Mouse (Mus musculus) E14TG2a.4 (cell line): ENCODE measurements around the gene Lpp.
"Not testable (repeated sequence)": the region's sequence is repeated elsewhere in the genome, so short reads cannot be mapped to it uniquely, and the experiment has no call there.

Experiments used
- H3K27me3 ChIP-seq: 2 replicates; pipeline ENCODE4 v1.6.1; 2014; ENCODE audit warnings: low read length, control low read depth; ENCODE audit not compliant: insufficient read depth
- H3K36me3 ChIP-seq: 2 replicates; pipeline ENCODE4 v1.6.1; 2014; ENCODE audit warnings: low read length, control low read depth; ENCODE audit not compliant: insufficient read depth
- H3K4me1 ChIP-seq: replicated peaks from 2 replicates; pipeline ENCODE4 v1.6.1; 2014; ENCODE audit warnings: low read depth, low read length, control low read depth
- H3K4me3 ChIP-seq: replicated peaks from 2 replicates; pipeline ENCODE4 v1.5.1; 2014; ENCODE audit warnings: mild to moderate bottlenecking, low read length
- H3K9me3 ChIP-seq: 2 replicates; pipeline ENCODE4 v1.6.1; 2014; ENCODE audit warnings: low read length, control low read depth
- CTCF ChIP-seq: conservative IDR thresholded peaks from 2 replicates; pipeline ENCODE4 v1.5.1; 2014; ENCODE audit warnings: low read length
- NANOG ChIP-seq: IDR thresholded peaks from 2 replicates; pipeline ENCODE4 v1.6.1; 2014; ENCODE audit warnings: borderline replicate concordance, low read length, mixed read lengths
- POU5F1 ChIP-seq: IDR thresholded peaks from 2 replicates; pipeline ENCODE4 v1.6.1; 2014; ENCODE audit warnings: low read length, borderline replicate concordance

Lpp gene

DNA sequence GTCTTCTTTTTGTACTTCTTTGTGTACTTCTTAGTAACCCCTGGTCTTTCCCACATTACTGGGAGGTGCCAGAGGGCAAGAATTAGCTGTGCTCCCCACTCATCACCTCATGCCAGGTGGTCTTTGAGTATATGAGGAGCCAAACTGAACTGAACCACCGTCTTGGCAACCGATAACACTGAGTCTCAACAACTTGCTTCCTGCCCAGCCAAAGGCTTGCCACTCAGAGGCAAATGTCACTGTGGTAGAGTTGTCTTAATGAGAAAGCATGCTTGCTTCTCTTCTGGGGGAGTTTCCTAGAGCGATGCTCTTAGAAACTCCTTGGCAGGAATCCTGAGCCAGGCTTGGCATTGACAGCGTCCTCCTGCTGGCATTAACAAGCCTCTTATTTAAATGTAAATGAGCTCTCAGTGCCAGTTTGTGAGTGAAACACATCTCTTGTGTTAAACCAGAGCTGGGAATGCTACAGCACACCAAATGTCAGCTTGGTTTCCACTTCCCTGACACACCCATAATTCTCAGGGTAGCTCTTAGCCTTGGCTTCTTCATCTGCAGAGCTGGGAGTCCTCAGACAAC is 623.0 kb downstream of the Lpp start:
- Histone ChIP-seq H3K9me3 (no peaks in the 10 kb centered on the region), H3K27me3 (no peaks in the 10 kb centered on the region), H3K4me3 (no peak overlapping the region), H3K4me1 (peaks cover 11% of the 10 kb centered on the region), H3K36me3 (no peaks in the 10 kb centered on the region)
- TF ChIP-seq NANOG = no peak; the same call in 1 of the 2 replicates
- no peak for TF ChIP-seq CTCF
- TF ChIP-seq POU5F1 = no peak

DNA sequence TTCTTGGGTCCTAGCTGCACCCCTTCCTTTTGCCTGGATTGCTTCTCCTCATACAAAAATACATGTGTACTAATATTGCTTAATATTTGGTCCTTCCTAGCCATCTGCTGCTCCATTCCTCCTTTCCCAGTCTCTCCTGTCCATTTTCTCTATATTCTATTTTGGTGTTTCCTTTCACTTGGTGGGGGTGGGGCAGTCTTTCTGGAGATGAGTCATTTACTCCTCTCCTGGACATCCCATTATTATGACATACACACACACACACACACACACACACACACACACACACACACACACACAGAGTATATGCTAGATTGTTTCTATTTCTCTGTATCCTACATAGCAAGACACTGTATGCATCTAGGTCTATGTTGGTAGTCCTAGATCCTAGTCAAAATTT is 623.7 kb downstream of the Lpp start:
- H3K27me3 ChIP-seq = no peaks in the 10 kb centered on the region
- no peak for TF ChIP-seq POU5F1
- no peak for TF ChIP-seq CTCF
- TF ChIP-seq NANOG = no peak
- H3K4me3 ChIP-seq = no peak overlapping the region
- H3K9me3 ChIP-seq = no peaks in the 10 kb centered on the region
- peaks cover 11% of the 10 kb centered on the region for H3K4me1 ChIP-seq
- H3K36me3 ChIP-seq = no peaks in the 10 kb centered on the region

DNA sequence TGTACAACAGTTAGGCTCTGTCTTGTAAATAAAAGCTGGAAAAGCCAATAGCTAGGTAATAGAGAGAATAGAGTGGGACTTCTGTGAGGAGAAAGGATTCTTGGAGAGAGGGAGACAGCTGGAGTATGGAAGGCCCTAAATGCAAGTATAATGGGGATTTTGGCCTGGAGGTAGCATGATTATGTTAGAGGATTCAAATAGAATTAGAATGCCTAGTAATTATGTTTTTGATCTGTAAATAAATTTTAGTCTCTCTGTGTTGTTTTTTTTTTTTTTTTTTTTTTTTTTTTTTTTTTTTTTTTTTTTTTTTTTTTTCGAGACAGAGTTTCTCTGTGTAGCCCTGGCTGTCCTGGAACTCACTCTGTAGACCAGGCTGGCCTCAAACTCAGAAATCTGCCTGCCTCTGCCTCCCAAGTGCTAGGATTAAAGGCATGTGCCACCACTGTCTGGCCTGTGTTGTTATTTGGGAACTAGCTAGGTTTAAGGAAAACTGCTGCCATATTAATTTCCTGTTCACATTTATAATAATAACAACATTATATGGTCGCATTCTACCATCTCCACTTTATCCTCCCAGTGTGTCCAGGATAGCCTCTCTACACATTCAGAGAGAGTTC is 628.5 kb downstream of the Lpp start:
- not testable (repeated sequence) for H3K4me3 ChIP-seq, H3K36me3 ChIP-seq, H3K27me3 ChIP-seq, H3K9me3 ChIP-seq
- peaks cover 15% of the 10 kb centered on the region for H3K4me1 ChIP-seq

DNA sequence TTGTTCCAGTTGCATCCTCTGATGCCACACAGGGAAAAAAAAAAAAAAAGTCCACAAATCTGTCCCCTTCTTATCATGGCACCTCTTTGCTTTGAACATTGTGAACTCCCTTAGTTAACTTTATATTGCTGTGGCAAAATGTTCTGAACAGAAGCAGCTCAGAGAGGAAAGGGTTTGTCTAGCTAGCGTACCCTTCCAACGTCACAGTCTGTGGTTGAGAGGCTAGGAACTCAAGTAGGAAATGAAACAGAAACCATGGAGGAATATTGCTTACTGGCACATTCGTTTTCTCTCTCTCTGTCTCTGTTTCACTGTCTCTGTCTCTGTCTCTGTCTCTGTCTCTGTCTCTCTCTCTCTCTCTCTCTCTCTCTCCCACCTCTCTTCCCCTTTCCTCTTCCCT is 631.3 kb downstream of the Lpp start:
- 0 out of 2 replicates have a peak, but pooled peaks cover 6% of the 10 kb centered on the region for H3K36me3 ChIP-seq
- no peak for TF ChIP-seq POU5F1
- no peak for TF ChIP-seq CTCF
- TF ChIP-seq NANOG = no peak
- H3K4me3 ChIP-seq = no peak overlapping the region
- no peaks in the 10 kb centered on the region for H3K27me3 ChIP-seq
- peaks cover 8% of the 10 kb centered on the region; the same call in 1 of the 2 replicates for H3K9me3 ChIP-seq
- peaks cover 17% of the 10 kb centered on the region for H3K4me1 ChIP-seq

DNA sequence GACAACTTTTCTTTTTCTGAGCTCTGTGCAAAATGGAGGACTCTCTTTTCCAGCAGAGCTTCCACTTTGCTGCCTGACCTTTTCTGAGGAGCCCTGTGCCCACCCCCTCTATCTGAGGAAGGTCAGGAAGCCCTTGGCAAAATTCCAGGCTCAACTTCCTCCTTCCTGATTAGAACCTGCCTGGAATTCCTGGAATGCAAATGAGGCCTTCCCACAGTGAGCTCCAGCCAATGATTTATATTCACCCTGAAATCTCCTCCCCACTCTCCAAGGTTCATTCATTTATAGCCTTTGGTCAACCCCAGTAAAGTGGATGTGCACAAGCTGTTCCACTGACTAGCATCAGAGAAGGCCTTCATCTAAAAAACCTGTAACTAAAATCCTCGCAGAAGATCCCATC is 632.9 kb downstream of the Lpp start:
- Histone ChIP-seq H3K27me3 (no peaks in the 10 kb centered on the region), H3K9me3 (peaks cover 8% of the 10 kb centered on the region; the same call in 1 of the 2 replicates), H3K36me3 (0 out of 2 replicates have a peak, but pooled peaks cover 6% of the 10 kb centered on the region), H3K4me3 (no peak overlapping the region), H3K4me1 (peaks cover 17% of the 10 kb centered on the region)
- TF ChIP-seq CTCF = no peak
- no peak for TF ChIP-seq NANOG
- TF ChIP-seq POU5F1 = no peak

DNA sequence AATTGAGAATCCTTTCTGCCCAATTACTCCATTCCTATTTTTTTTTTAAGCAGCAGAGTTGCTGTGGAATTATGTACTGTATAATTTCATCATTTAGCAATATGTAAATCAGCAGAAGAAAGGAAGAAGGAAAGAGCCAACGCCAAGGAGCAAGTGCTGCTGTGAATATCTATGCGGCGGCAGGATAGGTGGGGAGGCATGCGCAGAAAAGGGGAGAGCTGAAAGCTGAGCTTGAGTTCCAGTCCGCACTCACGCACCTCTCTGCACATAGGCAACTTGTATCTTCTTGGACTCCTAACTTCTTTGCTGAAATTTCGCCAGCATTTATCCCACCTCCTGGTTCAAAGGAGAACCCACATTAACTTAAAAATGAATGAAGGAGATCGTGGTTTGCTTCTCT is 636.2 kb downstream of the Lpp start:
- Histone ChIP-seq H3K27me3 (no peaks in the 10 kb centered on the region), H3K4me1 (peaks cover 34% of the 10 kb centered on the region)
- no peak for TF ChIP-seq NANOG
- no peak for TF ChIP-seq CTCF
- no peak for TF ChIP-seq POU5F1

DNA sequence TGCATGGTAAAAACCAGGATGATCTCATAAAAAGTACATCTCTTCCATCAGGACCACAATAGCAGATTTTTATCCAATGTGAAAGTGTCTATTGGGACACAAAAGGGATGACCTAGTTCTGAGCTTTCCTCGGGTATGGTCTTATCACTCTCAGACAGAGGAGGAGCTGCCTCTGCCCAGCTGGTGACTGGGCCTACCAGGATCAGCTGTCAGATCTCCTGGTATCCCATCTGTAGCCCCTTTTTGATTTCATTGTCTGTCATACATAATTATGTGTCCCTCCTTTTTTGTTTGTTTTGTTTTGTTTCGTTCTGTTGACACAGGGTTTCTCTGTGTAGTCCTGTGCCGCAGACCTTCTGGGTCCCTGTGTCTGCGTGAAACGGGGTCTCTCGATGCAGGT is 644.1 kb downstream of the Lpp start:
- no peak for TF ChIP-seq NANOG
- no peak for TF ChIP-seq CTCF
- TF ChIP-seq POU5F1 = no peak
- Histone ChIP-seq H3K27me3 (no peaks in the 10 kb centered on the region), H3K36me3 (no peaks in the 10 kb centered on the region)

More for the DNA sequence above, 636.2 kb downstream of the Lpp start:
- H3K4me3 ChIP-seq = no peak overlapping the region
- 0 out of 2 replicates have a peak, but pooled peaks cover 6% of the 10 kb centered on the region for H3K36me3 ChIP-seq
- H3K9me3 ChIP-seq = peaks cover 16% of the 10 kb centered on the region

DNA sequence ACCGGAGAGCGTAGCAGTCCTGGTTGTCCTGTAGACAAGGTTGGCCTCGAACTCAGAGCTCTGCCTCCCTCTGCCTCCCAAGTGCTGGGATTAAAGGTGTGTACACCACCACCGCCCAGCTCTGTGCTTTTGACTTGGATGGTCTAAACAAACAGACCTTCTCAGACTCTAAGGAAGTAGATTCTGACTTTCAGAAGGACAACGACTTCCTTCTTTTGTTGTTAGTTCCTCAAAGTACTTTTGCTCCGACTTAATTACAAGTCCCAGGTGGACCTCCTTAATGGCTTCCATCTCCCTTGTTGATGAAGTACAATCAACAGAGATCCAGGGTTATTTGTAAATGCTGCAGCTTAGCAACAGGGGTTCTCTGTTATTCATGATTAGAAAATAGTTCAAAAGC is 645.2 kb downstream of the Lpp start:
- Histone ChIP-seq H3K4me3 (no peak overlapping the region), H3K9me3 (peaks cover 4% of the 10 kb centered on the region), H3K27me3 (no peaks in the 10 kb centered on the region), H3K4me1 (peaks cover 77% of the 10 kb centered on the region), H3K36me3 (no peaks in the 10 kb centered on the region)
- TF ChIP-seq NANOG (peak; percentile 99), CTCF (no peak)

More for the DNA sequence above, 644.1 kb downstream of the Lpp start:
- H3K4me3 ChIP-seq = no peak overlapping the region
- H3K4me1 ChIP-seq = peaks cover 73% of the 10 kb centered on the region
- H3K9me3 ChIP-seq = peaks cover 7% of the 10 kb centered on the region

DNA sequence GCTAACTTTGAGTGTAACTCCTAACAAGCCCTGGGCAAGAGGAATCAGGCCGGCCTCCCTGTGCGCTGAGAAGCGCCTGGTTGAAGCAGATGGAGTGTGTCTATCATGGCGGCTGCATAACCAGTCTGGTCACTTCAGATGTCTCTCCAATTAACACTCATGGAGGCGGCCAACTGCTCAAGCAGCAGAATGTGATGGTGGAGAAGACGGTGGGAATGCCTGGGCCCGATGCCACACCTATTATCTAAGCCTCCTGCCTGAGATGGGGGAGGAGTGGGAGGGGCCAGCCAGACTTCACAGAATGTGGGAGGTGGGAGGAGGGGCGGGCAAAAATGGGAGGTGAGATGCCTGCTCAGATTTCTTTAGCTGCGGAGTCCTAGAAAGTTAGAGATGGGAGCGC is 646.6 kb downstream of the Lpp start:
- no peaks in the 10 kb centered on the region for H3K36me3 ChIP-seq
- peak overlapping the region; percentile 20; the same call in 1 of the 2 replicates for H3K4me3 ChIP-seq
- TF ChIP-seq NANOG (no peak), CTCF (no peak), POU5F1 (no peak)
- H3K27me3 ChIP-seq = 0 out of 2 replicates have a peak, but pooled peaks cover 4% of the 10 kb centered on the region
- no peaks in the 10 kb centered on the region for H3K9me3 ChIP-seq
- H3K4me1 ChIP-seq = peaks cover 65% of the 10 kb centered on the region
